Mouse (Mus musculus) stomach, embryonic 15.5 days (tissue): ENCODE measurements at regions not wholly inside any gene's neighbourhood (a gene's known extent, or its start where the extent isn't known, plus 50 kb on each side); places are given as distances from the start of the nearest gene placed in this dataset.

Experiments used
- ATAC-seq: fragments of 200-750 bp; cut with Nextera tagmentation; 2 replicates; pipeline ENCODE4 v1.8.0; 2017; ENCODE audit warnings: low read depth, moderate number of reproducible peaks, moderate TSS enrichment; ENCODE audit not compliant: insufficient read depth, low FRiP score
- H3K27ac ChIP-seq: fragments of 300-500 bp; sonication (generic); 2 replicates; pipeline ENCODE4 v1.5.1; 2015; ENCODE audit warnings: mild to moderate bottlenecking, inconsistent platforms
- H3K27me3 ChIP-seq: fragments of 300-500 bp; sonication (generic); replicated peaks from 2 replicates; pipeline ENCODE4 v1.6.1; 2015; ENCODE audit warnings: inconsistent platforms
- H3K36me3 ChIP-seq: fragments of 300-500 bp; sonication (generic); 2 replicates; pipeline ENCODE4 v1.6.1; 2015; ENCODE audit warnings: inconsistent platforms
- H3K4me1 ChIP-seq: fragments of 300-500 bp; sonication (generic); 2 replicates; pipeline ENCODE4 v1.6.1; 2015; ENCODE audit warnings: inconsistent platforms
- H3K4me2 ChIP-seq: fragments of 300-500 bp; sonication (generic); 2 replicates; pipeline ENCODE4 v1.6.1; 2015; ENCODE audit warnings: mild to moderate bottlenecking, inconsistent platforms
- H3K4me3 ChIP-seq: fragments of 300-500 bp; sonication (generic); replicated peaks from 2 replicates; pipeline ENCODE4 v1.5.1; 2015; ENCODE audit warnings: inconsistent platforms
- H3K9ac ChIP-seq: fragments of 300-500 bp; sonication (generic); 2 replicates; pipeline ENCODE4 v1.6.1; 2015; ENCODE audit warnings: inconsistent platforms
- H3K9me3 ChIP-seq: fragments of 300-500 bp; sonication (generic); 2 replicates; pipeline ENCODE4 v1.6.1; 2016; ENCODE audit warnings: inconsistent platforms
- WGBS: fragments of 180-500 bp; shearing (Covaris S2); methylation state at CpG from one replicate; pipeline ENCODE4 v1.1.7; 2015; 5-methylcytosine and 5-hydroxymethylcytosine counted together

DNA sequence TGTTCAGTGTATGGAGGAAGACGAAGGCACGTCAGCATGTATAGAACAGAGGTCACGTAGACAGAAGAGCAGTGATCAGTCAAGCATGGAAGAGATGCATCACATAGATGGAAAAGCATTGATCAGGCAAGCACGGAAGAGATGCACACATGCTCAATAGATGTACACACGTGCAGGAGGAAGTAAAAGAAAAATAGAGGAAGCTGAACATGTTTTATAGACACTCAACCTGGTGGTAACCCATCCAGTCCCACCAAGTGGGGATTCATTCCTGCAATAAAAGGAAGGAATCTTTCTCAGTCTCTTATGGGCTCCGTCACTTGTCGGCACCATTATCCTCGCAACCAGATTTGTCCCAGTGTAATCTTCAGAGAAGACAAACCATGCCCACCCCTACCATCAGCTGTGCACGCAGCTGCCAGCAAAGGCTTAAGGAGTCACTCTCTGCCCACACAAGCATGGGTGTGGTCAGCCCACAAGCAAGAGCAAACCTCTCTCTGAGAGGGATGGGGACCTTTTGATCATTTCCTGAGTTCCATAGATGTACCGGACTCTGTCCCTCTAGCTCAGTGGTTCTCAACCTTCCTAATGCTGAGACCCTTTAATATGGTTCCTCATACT, 108.3 kb upstream of the Cdc42ep3 start:
- H3K27ac ChIP-seq: no peak overlapping the region
- no peak overlapping the region for H3K4me2 ChIP-seq
- WGBS: 90% methylated on average over 10 of the region's 10 CpGs
- H3K36me3 ChIP-seq: no peaks in the 10 kb centered on the region
- H3K9ac ChIP-seq: no peak overlapping the region
- no peaks in the 10 kb centered on the region; the same call in 1 of the 2 replicates for H3K4me1 ChIP-seq
- H3K27me3 ChIP-seq: no peaks in the 10 kb centered on the region
- no peaks in the 10 kb centered on the region for H3K9me3 ChIP-seq
- no peak for ATAC-seq
- H3K4me3 ChIP-seq: no peak overlapping the region

DNA sequence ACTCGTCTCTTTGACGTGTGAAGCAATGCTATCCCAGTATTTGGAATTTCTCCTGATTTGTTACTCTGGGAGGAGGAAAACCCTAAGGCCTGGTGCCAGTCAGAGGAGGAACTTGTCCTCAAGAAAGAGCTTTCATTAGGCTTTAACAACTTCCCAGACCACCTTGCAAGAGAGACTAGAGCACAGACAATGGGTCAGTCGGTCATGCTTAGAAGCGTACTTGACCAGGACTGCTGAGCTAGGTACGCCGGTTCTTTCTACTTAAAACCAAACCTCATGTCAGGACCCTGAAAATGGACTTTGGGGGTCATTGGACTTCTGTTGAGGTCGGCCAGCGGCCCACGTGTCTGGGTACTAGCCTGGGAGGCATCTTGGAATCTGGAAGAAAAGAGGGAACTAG, 110.8 kb upstream of the Cdc42ep3 start:
- Histone ChIP-seq H3K9me3 (no peaks in the 10 kb centered on the region), H3K36me3 (no peaks in the 10 kb centered on the region), H3K27ac (no peak overlapping the region), H3K4me1 (no peaks in the 10 kb centered on the region; the same call in 1 of the 2 replicates), H3K27me3 (no peaks in the 10 kb centered on the region), H3K4me2 (no peak overlapping the region), H3K4me3 (no peak overlapping the region), H3K9ac (no peak overlapping the region)
- no peak for ATAC-seq
- WGBS: 89% methylated on average over 9 of the region's 9 CpGs

DNA sequence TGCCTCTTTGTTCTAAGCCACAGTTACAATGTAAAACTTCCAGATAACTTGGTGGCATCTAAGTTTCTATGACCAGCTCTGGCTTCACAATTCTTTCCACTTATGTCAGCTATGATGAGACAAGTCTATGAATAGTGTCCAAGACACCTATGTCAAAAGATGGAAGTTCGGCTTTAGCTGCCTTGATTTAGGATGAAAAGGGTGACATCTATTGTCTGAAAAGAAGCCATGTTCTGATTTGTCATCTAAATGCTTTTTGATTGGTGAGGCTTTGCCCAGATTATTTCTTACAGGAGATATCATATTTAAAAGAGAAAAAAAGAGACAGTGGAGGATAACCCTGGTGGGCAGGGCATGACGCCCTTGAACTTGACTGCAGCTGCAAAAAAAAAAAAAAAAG, 116.7 kb upstream of the Cdc42ep3 start:
- no peak overlapping the region for H3K4me2 ChIP-seq
- no peak overlapping the region for H3K27ac ChIP-seq
- H3K9ac ChIP-seq: no peak overlapping the region
- H3K9me3 ChIP-seq: no peaks in the 10 kb centered on the region
- H3K27me3 ChIP-seq: no peaks in the 10 kb centered on the region
- WGBS: 74% methylated on average over 2 of the region's 2 CpGs
- no peak overlapping the region for H3K4me3 ChIP-seq
- H3K36me3 ChIP-seq: no peaks in the 10 kb centered on the region
- ATAC-seq: no peak
- peaks cover 9% of the 10 kb centered on the region for H3K4me1 ChIP-seq

DNA sequence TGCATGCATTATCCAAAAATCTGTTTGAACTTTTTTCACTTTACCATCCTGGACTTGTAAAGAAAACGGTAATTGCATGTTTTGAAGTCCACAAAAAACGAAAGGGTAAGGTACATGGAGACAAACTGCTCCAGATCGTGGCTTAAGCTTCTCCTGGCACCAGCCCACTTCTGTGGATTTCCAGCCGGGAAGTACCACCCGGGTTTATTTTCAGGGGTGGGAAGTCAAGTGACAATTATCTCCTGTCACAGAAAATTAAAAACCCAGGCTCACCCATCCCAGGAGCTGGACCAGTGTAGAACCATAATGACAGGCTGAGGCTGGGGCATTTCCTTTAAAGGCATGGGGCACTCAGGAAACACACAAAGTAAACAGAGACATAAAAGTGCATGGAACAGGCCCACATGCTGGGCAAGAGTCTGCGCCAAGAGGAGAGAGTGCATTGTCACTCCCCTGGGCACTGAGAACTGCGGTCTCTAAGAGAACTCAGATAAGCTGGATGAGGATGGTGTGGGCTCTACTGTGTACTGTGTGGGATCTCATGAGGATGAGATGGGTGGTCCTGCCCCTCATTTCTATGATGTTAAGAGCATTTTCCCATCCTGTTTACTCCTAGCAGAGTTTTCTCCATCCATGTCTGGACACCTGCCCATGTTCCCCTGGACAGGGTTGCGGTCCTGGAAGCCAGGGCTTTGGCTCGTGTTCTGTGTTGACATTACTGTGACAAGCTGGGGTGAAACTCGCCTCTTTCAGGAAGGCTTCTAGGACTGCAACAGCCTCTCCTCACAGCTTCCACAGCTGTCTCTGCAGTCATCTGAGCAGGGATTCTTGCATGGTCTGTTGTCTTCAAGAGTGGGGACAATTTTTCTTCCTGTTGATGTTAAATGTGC, 117.5 kb upstream of the Cdc42ep3 start:
- Histone ChIP-seq H3K27ac (peak overlapping the region; percentile 44), H3K36me3 (no peaks in the 10 kb centered on the region), H3K9ac (no peak overlapping the region), H3K4me3 (no peak overlapping the region), H3K4me1 (peaks cover 9% of the 10 kb centered on the region), H3K9me3 (no peaks in the 10 kb centered on the region), H3K4me2 (no peak overlapping the region), H3K27me3 (no peaks in the 10 kb centered on the region)
- ATAC-seq: peak; percentile 43; the same call in 1 of the 2 replicates
- WGBS: 47% methylated on average over 10 of the region's 10 CpGs

DNA sequence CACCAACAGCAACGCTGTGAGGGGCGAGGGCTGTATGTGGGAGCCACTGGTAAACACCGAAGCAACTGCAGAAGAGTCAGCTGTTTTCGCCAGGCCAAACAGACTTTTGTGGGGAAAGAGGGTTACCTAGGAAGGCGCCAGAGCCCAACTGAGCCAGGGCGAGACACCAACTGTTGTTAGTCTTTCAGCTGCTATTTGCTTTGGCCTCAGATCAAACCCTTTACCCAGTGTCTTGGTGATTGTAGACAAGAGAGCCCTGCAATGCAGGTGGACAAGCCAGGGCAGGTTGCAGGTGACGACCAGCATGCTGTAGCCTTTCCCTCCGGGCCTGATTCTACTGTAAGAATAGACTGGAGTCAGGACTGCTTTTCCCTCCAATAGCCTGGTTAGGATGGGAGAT, 121.8 kb upstream of the Cdc42ep3 start:
- no peaks in the 10 kb centered on the region for H3K9me3 ChIP-seq
- ATAC-seq: no peak
- no peaks in the 10 kb centered on the region for H3K27me3 ChIP-seq
- H3K9ac ChIP-seq: no peak overlapping the region
- H3K4me1 ChIP-seq: peaks cover 9% of the 10 kb centered on the region
- no peaks in the 10 kb centered on the region for H3K36me3 ChIP-seq
- H3K27ac ChIP-seq: no peak overlapping the region
- H3K4me2 ChIP-seq: no peak overlapping the region
- WGBS: 69% methylated on average over 8 of the region's 8 CpGs
- H3K4me3 ChIP-seq: no peak overlapping the region

DNA sequence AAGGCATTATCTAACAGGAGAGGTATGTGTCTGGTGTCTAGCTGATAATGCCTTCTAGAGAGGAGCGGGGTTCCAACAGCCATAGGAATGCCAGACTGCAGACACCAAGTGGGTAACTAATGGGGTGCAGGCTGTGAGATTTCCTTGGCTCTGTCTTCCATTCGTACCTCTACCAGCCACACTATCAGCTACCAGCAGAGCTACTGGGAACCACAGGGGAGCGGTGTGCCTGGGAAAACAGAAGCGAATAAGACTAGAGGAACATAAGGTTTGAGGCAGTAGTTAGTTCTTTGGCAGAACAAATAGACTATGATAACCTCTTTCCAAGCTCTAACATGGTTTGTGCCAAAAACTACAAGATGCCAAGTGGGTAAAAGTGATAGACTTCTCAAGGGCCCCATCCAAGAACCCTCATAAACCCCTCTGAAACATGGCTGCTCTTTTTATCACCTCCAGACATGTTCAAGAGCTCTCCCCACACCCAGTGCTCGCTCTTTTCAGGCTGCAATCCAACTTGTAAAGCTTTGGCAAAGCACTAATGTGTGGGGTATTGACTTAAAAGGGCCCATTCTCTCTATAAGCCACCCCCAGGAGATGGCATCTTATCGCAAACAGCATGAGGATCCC, 126.3 kb upstream of the Cdc42ep3 start:
- Histone ChIP-seq H3K4me1 (no peaks in the 10 kb centered on the region), H3K4me3 (no peak overlapping the region), H3K4me2 (no peak overlapping the region), H3K9me3 (no peaks in the 10 kb centered on the region), H3K36me3 (no peaks in the 10 kb centered on the region), H3K27ac (no peak overlapping the region), H3K27me3 (no peaks in the 10 kb centered on the region), H3K9ac (no peak overlapping the region)
- WGBS: 86% methylated on average over 6 of the region's 6 CpGs
- ATAC-seq: no peak

DNA sequence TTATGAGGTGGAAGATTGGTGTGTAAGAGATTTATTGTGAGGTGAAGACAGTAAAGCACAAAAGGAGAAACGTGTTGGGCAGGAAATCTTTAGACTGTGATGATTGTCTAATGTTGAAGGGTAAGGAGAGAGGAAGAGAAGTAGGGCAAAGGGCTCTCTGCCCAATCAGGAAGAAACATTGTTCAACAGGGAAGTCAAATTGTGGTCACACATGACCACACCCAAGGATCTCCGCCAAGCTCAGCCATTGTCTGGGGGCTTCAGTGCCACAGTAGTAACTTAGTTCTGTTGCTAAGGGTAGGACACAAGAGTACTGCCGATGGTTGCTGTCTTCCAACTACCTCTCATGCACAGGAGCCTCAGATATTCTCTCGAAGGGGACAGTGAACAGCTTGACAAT, 127.0 kb upstream of the Cdc42ep3 start:
- H3K36me3 ChIP-seq: no peaks in the 10 kb centered on the region
- no peak overlapping the region for H3K4me2 ChIP-seq
- WGBS: 70% methylated on average over 4 of the region's 4 CpGs
- H3K27me3 ChIP-seq: no peaks in the 10 kb centered on the region
- H3K4me1 ChIP-seq: no peaks in the 10 kb centered on the region
- H3K9ac ChIP-seq: no peak overlapping the region
- H3K4me3 ChIP-seq: no peak overlapping the region
- ATAC-seq: no peak
- H3K27ac ChIP-seq: no peak overlapping the region
- H3K9me3 ChIP-seq: no peaks in the 10 kb centered on the region

DNA sequence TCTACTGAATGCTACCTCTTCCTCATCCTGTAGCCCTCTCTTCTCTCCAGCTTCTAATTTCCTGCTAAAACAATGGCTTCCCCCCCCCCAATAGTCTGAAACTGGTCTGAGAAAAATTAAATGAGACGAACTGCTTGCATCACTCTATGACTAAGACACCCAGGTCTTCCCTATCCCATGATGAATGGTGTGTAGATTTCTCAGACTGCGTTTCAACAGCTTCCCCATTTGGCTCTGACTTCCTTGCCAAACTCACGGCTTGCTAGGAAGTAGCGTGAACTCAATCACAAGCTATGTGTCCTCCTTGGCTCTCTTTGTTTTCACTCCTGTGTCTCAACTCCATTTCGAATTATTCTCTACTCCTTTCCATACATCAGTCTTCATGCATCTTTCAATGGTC, 126.4 kb upstream of the Rmdn2 start:
- no peak for ATAC-seq
- Histone ChIP-seq H3K4me3 (no peak overlapping the region), H3K9ac (no peak overlapping the region), H3K27me3 (no peaks in the 10 kb centered on the region), H3K9me3 (no peaks in the 10 kb centered on the region), H3K4me1 (no peaks in the 10 kb centered on the region), H3K27ac (no peak overlapping the region), H3K36me3 (no peaks in the 10 kb centered on the region), H3K4me2 (no peak overlapping the region)
- 69% methylated on average over 5 of the region's 5 CpGs for WGBS

DNA sequence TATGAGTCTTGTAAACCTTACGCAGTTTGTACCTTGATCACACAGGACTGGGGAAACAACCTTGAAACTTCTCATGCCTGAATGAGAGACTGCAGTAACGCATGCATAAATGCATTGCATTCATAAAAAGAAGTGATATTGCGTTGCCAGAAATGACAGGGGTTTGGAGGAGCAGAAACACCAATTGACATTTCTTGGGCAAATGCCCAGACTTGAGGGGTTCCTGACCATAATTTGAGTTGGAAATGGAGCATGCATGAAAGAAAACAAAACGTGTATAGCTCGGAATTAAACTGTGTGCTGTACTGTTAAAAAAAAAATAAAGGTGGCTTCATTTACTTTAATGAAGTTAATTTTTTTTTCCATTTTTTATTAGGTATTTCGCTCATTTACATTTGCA, 122.4 kb upstream of the Rmdn2 start:
- no peak overlapping the region for H3K27ac ChIP-seq
- H3K4me2 ChIP-seq: no peak overlapping the region
- H3K4me3 ChIP-seq: no peak overlapping the region
- ATAC-seq: no peak
- no peak overlapping the region for H3K9ac ChIP-seq
- no peaks in the 10 kb centered on the region for H3K9me3 ChIP-seq
- H3K36me3 ChIP-seq: no peaks in the 10 kb centered on the region
- H3K27me3 ChIP-seq: no peaks in the 10 kb centered on the region
- H3K4me1 ChIP-seq: no peaks in the 10 kb centered on the region
- WGBS: 87% methylated on average over 6 of the region's 6 CpGs

DNA sequence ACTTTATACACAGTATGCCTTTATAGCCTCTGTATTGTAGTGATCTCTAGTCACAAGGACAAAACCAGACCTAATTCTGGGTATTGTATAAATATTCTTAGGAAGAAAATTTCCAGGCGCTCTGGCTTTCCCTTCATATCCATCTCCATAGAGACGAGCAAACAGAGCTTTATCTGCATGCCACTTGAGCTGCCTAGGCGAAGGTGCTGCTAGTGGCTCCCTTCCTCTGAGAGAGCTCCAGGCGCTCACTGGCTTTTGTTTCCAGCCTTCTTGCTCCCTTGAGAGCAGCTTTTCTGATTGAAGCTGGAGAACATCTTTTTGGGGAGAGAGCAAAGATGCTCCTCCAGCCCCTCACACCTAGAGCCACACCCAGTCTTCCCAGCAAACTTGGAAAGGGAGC, 114.0 kb upstream of the Rmdn2 start:
- Histone ChIP-seq H3K9me3 (no peaks in the 10 kb centered on the region), H3K27ac (no peak overlapping the region), H3K4me3 (no peak overlapping the region), H3K4me2 (no peak overlapping the region), H3K36me3 (no peaks in the 10 kb centered on the region), H3K9ac (no peak overlapping the region), H3K27me3 (no peaks in the 10 kb centered on the region), H3K4me1 (no peaks in the 10 kb centered on the region)
- no peak for ATAC-seq
- WGBS: 49% methylated on average over 4 of the region's 4 CpGs

DNA sequence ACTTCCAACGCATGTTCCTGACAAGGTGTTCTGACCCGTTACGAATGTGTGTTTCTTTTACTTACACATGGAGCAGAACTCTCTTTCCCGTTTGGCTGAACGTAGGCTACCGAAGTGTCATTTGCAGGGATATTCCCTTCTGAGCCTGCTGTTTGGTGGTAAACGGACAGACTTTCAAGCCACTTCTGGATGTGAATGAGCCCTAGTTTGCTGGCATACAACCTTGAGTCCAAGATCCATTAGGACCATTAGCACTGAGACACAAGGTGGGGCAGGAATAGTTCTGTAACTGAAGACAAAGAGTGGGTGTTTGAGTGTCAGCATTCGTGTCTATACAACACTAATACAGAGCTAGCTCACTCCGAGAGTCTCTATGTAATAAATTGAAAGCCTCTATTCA, 113.3 kb upstream of the Rmdn2 start:
- Histone ChIP-seq H3K9me3 (no peaks in the 10 kb centered on the region), H3K4me1 (no peaks in the 10 kb centered on the region), H3K27ac (no peak overlapping the region), H3K4me2 (no peak overlapping the region), H3K4me3 (no peak overlapping the region), H3K36me3 (no peaks in the 10 kb centered on the region), H3K27me3 (no peaks in the 10 kb centered on the region), H3K9ac (no peak overlapping the region)
- 92% methylated on average over 9 of the region's 9 CpGs for WGBS
- no peak for ATAC-seq

DNA sequence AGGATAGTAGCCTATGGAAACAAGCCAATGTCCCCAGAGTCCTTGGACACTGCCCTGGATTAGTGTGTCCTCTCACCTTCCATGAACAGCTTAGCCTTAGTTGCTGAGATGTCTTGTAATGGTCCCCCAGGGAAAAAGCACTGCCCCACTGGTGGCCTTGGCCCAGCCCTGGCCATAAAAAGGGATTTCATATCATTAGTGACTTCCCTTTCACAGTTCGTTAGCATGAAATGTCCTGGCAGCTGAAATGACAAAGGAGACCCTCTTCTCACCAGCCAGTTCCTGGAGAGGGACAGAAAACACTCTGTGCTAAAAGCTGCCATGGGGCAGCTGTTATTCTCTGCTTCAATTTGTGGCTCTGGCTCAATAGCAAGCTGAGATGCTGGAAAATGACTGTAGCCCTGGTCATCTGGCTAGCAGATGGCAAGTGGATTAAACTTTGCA, 110.6 kb upstream of the Rmdn2 start:
- Histone ChIP-seq H3K36me3 (no peaks in the 10 kb centered on the region), H3K4me1 (no peaks in the 10 kb centered on the region), H3K9ac (no peak overlapping the region), H3K4me3 (no peak overlapping the region), H3K27me3 (no peaks in the 10 kb centered on the region), H3K9me3 (no peaks in the 10 kb centered on the region), H3K4me2 (no peak overlapping the region), H3K27ac (no peak overlapping the region)
- ATAC-seq: no peak
- 60% methylated on average over 1 of the region's 1 CpGs for WGBS
